Mouse (Mus musculus) left cerebral cortex, adult 18-20 months (tissue): ENCODE data around the gene Gm45799. TPM values are rescaled to one million over a fixed set of nuclear protein-coding genes. Genes with fewer than 3 reads are reported as not detected.
A peak's percentile ranks its signal among the peaks of the same experiment; 100 is the strongest.

Source experiments
- DNase-seq, 2 experiments: peaks; one replicate each; pipeline ENCODE4 v3.0.0; 2021 to 2022; ENCODE audit warnings: low spot score in 2 of 2, mixed read lengths in 1 of 2
- total RNA-seq, 2 experiments: library from RNA; stranded (reverse); gene quantifications; 2 replicates each; pipeline ENCODE4 v1.2.3; 2021

Gm45799 gene
- total RNA-seq, 2 experiments from 2014 or later = 8.6 to 11.5 TPM

- no peak for DNase-seq
Measured at GRCm38 (mm10) chr7:105640894-105641255, 523 bp downstream of the Gm45799 start.

- no peak for DNase-seq
Measured at GRCm38 (mm10) chr7:105641936-105642335, 1.6 kb downstream of the Gm45799 start.

- peak; percentile 50 to 63 for DNase-seq
Measured at GRCm38 (mm10) chr7:105650639-105651435, 10.5 kb downstream of the Gm45799 start, which contains the start of gene Dnhd1. TSS of gene Dnhd1 (plus strand) at chr7:105650827.

GRCm38 (mm10) chr7:105685541-105686197 lies 45.3 kb downstream of the Gm45799 start:
- DNase-seq = no peak

- no peak for DNase-seq
Measured at GRCm38 (mm10) chr7:105690875-105691274, 50.5 kb downstream of the Gm45799 start.

- peak; percentile 31 to 54 for DNase-seq
Measured at GRCm38 (mm10) chr7:105703184-105703583, 62.8 kb downstream of the Gm45799 start.

- no peak for DNase-seq
Measured at GRCm38 (mm10) chr7:105703816-105704215, 63.5 kb downstream of the Gm45799 start.

GRCm38 (mm10) chr7:105708733-105709132 lies 68.4 kb downstream of the Gm45799 start:
- no peak for DNase-seq

GRCm38 (mm10) chr7:105715366-105715765 lies 75.0 kb downstream of the Gm45799 start:
- no peak for DNase-seq

- DNase-seq = no peak
Measured at GRCm38 (mm10) chr7:105721916-105722315, 81.6 kb downstream of the Gm45799 start.

- peak; percentile 42 to 48 for DNase-seq
Measured at GRCm38 (mm10) chr7:105726144-105726979, 86.0 kb downstream of the Gm45799 start.

GRCm38 (mm10) chr7:105726980-105727325 lies 86.6 kb downstream of the Gm45799 start:
- no peak for DNase-seq

GRCm38 (mm10) chr7:105728701-105729428 lies 88.5 kb downstream of the Gm45799 start:
- no peak for DNase-seq

- DNase-seq = no peak
Measured at GRCm38 (mm10) chr7:105733836-105734235, 93.5 kb downstream of the Gm45799 start.

Other genes with a start within 250 kb of the Gm45799 start
- gene Fam160a2, start 240.5 kb upstream of the Gm45799 start, total RNA-seq = 10 to 100 TPM; 70.5 to 72.2 TPM
- gene Cnga4, start 236.0 kb upstream of the Gm45799 start, total RNA-seq = 1 to 10 TPM; 1.1 to 1.2 TPM
- gene Cckbr, start 214.8 kb upstream of the Gm45799 start, total RNA-seq = 10 to 100 TPM; 68.3 to 74.4 TPM
- 10 to 100 TPM; 17.9 to 19.8 TPM for gene Cavin3, start 158.3 kb upstream of the Gm45799 start, total RNA-seq
- 100 to 1,000 TPM in 1 of 2 experiments, 10 to 100 TPM in 1; 99.9 to 111 TPM for gene Smpd1, start 86.2 kb upstream of the Gm45799 start, total RNA-seq
- 100 to 1,000 TPM; 469 to 485 TPM for gene Apbb1, start 58.9 kb upstream of the Gm45799 start, total RNA-seq
- gene Hpx, start 40.4 kb upstream of the Gm45799 start, total RNA-seq = under 1 TPM; 0.40 to 0.82 TPM
- gene Trim3, start 7.0 kb upstream of the Gm45799 start, total RNA-seq = 100 to 1,000 TPM; 150 to 157 TPM
- gene Timm10b, start 496 bp upstream of the Gm45799 start, total RNA-seq = 10 to 100 TPM; 67.4 to 67.5 TPM
- 10 to 100 TPM; 93.3 to 94.4 TPM for gene Arfip2, start 136 bp upstream of the Gm45799 start, total RNA-seq
- gene Dnhd1, start 10.3 kb downstream of the Gm45799 start, total RNA-seq = 1 to 10 TPM; 5.2 to 6.1 TPM
- 10 to 100 TPM; 68.9 to 74.6 TPM for gene Ilk, start 96.0 kb downstream of the Gm45799 start, total RNA-seq
- 10 to 100 TPM in 1 of 2 experiments, 1 to 10 TPM in 1; 9.3 to 12.9 TPM for gene Rrp8, start 96.8 kb downstream of the Gm45799 start, total RNA-seq
- 100 to 1,000 TPM; 107 to 110 TPM for gene Taf10, start 103.8 kb downstream of the Gm45799 start, total RNA-seq
- 10 to 100 TPM; 57.5 to 62.7 TPM for gene Tpp1, start 111.7 kb downstream of the Gm45799 start, total RNA-seq
- gene Dchs1, start 147.1 kb downstream of the Gm45799 start, total RNA-seq = 1 to 10 TPM; 6.7 to 7.8 TPM
- gene Mrpl17, start 170.5 kb downstream of the Gm45799 start, total RNA-seq = 100 to 1,000 TPM in 1 of 2 experiments, 10 to 100 TPM in 1; 97.3 to 101 TPM